Mouse (Mus musculus): ENCODE data around the gene Pnmal1. TPM values are rescaled to one million over a fixed set of nuclear protein-coding genes. Genes with fewer than 3 reads are reported as not detected.

The Pnmal1 gene
- polyA plus RNA-seq, 1 experiment from 2014 or later: 2.9 TPM

DNA sequence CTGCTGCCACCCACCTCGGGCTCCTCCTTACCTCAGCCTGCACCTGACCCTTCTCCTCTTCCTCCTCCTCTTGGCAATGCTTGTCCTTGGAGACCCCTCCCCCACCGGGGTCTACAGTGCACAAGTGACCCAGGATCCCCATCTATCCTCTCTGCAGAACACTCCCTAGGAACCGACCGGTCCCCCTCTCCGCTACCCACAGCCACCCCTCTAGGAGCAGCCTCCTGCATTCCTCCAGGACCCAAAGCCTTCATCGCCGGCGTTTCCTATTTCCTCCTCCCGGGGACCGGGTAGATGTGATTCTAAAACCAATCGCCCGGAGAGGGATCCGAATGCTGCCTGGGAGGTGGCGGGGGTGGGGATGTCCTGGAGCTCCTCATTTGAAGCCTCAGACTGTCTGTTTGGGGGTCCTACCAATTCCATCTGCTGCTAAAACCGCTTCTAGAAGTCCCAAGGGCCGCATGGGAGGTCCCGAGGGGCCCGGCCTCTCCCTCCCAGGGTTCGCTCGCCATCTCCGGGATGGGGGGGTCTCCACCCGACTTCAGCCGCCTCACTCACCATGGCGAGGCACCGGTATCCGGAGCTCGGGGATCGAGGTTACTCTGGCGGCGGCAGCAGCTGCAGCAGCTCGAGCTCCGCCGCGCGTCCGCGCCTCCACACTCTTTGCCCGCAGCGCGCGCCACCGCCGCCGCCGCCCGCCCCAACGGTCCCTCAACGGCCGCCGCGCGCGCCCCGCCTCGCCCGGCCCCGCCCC is 36.0 kb upstream of the Pnmal1 start:
- ATAC-seq: no peak
- peaks cover 40% of the 10 kb centered on the region for H3K4me1 ChIP-seq (ENCODE audit: control insufficient read depth, insufficient read depth, low read length)
- WGBS: under 1% methylated on average over 57 of the region's 57 CpGs
- peak overlapping the region; percentile 96 for H3K27ac ChIP-seq (ENCODE audit: low read length)
- H3K4me2 ChIP-seq (ENCODE audit: low read depth, low read length): peak overlapping the region; percentile 76
- no peaks in the 10 kb centered on the region for H3K9me3 ChIP-seq (ENCODE audit: control insufficient read depth, low read length)
- peak overlapping the region; percentile 72 for H3K4me3 ChIP-seq (ENCODE audit: low read length)
- peaks cover 10% of the 10 kb centered on the region; the same call in 1 of the 2 replicates for H3K36me3 ChIP-seq (ENCODE audit: control insufficient read depth, insufficient read depth, low read length)
- no peaks in the 10 kb centered on the region for H3K27me3 ChIP-seq (replicated peaks; ENCODE audit: control insufficient read depth, insufficient read depth, low read length)
- peak overlapping the region; percentile 96 for H3K9ac ChIP-seq (ENCODE audit: low read depth, low read length)

DNA sequence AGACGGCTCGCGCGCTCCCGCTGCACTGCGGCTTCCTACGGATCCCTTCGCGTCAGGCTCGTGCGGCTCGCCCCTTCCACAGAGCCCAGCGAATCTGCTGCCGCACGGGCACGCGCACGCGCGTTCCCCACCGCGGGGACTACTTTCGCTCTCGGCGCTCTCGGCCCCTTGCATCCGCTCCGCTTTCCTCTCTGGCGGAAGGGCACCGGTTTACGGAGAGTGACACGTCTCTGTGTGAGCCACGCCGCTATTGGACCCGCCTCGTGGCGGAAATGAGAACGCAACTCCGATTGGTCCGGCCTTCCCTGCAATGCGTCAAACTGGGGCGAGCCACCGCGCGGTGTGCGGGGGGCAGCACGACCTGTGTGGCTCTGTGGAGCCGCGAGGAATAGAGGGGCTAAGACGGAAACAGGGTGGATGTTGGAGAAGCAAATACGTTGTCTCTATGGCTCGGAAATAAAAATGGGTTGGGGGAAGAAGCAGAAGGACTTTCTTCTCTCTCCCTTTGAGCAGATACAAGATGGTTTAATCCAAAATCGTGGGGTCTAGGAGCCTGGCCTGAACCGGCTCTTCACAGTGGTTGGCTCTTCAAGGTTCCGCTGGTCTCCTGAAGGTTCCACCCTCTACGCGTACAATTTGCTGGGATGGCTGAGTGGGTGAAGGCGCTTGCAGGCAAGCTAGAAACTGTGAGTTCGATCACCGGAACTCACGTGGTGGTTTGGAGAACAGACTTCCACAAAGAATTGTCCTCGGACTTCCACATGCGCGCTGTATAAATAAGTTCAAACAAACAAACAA is 35.2 kb upstream of the Pnmal1 start, which contains the start of gene Calm3:
TSS of gene Calm3 (minus strand) at position 78 of the 798 bp plus-strand sequence.
- 2% methylated on average over 64 of the region's 64 CpGs for WGBS
- no peaks in the 10 kb centered on the region for H3K27me3 ChIP-seq (replicated peaks; ENCODE audit: control insufficient read depth, insufficient read depth, low read length)
- peaks cover 34% of the 10 kb centered on the region for H3K4me1 ChIP-seq (ENCODE audit: control insufficient read depth, insufficient read depth, low read length)
- H3K9ac ChIP-seq (ENCODE audit: low read depth, low read length): peak within 1 kb of the TSS; percentile 96
- H3K4me3 ChIP-seq (ENCODE audit: low read length): peak within 1 kb of the TSS; percentile 72
- H3K4me2 ChIP-seq (ENCODE audit: low read depth, low read length): peak within 1 kb of the TSS; percentile 76
- peak; percentile 91 for ATAC-seq
- H3K9me3 ChIP-seq (ENCODE audit: control insufficient read depth, low read length): no peaks in the 10 kb centered on the region
- peak within 1 kb of the TSS; percentile 96 for H3K27ac ChIP-seq (ENCODE audit: low read length)
- H3K36me3 ChIP-seq (ENCODE audit: control insufficient read depth, insufficient read depth, low read length): peaks cover 9% of the 10 kb centered on the region; the same call in 1 of the 2 replicates

- no peaks in the 10 kb centered on the region for H3K9me3 ChIP-seq (ENCODE audit: control insufficient read depth, low read length)
- no peak overlapping the region for H3K9ac ChIP-seq (ENCODE audit: low read depth, low read length)
- no peak overlapping the region for H3K4me2 ChIP-seq (ENCODE audit: low read depth, low read length)
- ATAC-seq: no peak
- no peaks in the 10 kb centered on the region for H3K4me1 ChIP-seq (ENCODE audit: control insufficient read depth, insufficient read depth, low read length)
- WGBS: 44% methylated on average over 2 of the region's 2 CpGs
- no peak overlapping the region for H3K4me3 ChIP-seq (ENCODE audit: low read length)
- H3K27me3 ChIP-seq (replicated peaks; ENCODE audit: control insufficient read depth, insufficient read depth, low read length): no peaks in the 10 kb centered on the region
- no peak overlapping the region for H3K27ac ChIP-seq (ENCODE audit: low read length)
- H3K36me3 ChIP-seq (ENCODE audit: control insufficient read depth, insufficient read depth, low read length): no peaks in the 10 kb centered on the region
Measured at GRCm38 (mm10) chr7:16928341-16928740, 31.1 kb upstream of the Pnmal1 start.

- no peaks in the 10 kb centered on the region for H3K27me3 ChIP-seq (replicated peaks; ENCODE audit: control insufficient read depth, insufficient read depth, low read length)
- H3K9ac ChIP-seq (ENCODE audit: low read depth, low read length): no peak overlapping the region
- no peak overlapping the region for H3K4me2 ChIP-seq (ENCODE audit: low read depth, low read length)
- H3K36me3 ChIP-seq (ENCODE audit: control insufficient read depth, insufficient read depth, low read length): no peaks in the 10 kb centered on the region
- no peaks in the 10 kb centered on the region for H3K4me1 ChIP-seq (ENCODE audit: control insufficient read depth, insufficient read depth, low read length)
- no peak overlapping the region for H3K4me3 ChIP-seq (ENCODE audit: low read length)
- no peaks in the 10 kb centered on the region for H3K9me3 ChIP-seq (ENCODE audit: control insufficient read depth, low read length)
- WGBS: 13% methylated on average over 1 of the region's 1 CpGs
- 0 out of 2 replicates have a peak, but pooled peaks have one; percentile 12 for ATAC-seq
- H3K27ac ChIP-seq (ENCODE audit: low read length): no peak overlapping the region
Measured at GRCm38 (mm10) chr7:16930850-16931249, 28.6 kb upstream of the Pnmal1 start.

DNA sequence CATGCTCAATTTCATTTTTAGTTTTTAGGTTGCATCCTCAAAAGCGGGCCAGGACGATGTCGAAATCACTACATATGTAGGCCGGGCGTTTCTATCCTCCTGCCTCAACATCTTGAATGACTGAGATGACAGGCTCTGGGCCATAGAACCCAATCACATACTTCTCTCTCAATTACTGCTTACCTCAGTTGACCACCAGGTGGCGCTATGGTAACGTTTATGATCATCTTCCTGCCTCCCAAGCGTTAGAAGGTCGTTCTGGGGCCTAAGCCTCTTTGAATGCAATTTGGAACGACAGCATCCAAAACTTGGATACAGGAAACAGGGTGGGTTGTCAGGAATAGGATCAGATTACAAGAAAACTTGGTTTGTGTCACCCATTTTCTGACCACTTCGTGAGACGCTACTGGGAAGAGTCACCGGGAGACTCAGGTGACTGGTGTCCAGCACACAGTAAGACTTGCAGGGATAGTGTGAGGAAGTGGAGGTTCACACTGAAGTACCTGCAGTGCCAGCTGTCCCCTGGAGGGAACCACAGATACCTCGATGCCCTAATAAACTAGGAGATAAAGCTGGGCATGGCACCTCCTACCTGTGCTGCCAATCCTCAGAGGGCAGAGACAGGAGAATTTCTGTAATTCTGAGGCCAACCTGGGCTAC is 27.4 kb upstream of the Pnmal1 start:
- H3K9ac ChIP-seq (ENCODE audit: low read depth, low read length): no peak overlapping the region
- H3K36me3 ChIP-seq (ENCODE audit: control insufficient read depth, insufficient read depth, low read length): no peaks in the 10 kb centered on the region
- H3K27me3 ChIP-seq (replicated peaks; ENCODE audit: control insufficient read depth, insufficient read depth, low read length): no peaks in the 10 kb centered on the region
- no peaks in the 10 kb centered on the region for H3K4me1 ChIP-seq (ENCODE audit: control insufficient read depth, insufficient read depth, low read length)
- ATAC-seq: peak; percentile 76
- H3K9me3 ChIP-seq (ENCODE audit: control insufficient read depth, low read length): no peaks in the 10 kb centered on the region
- H3K4me2 ChIP-seq (ENCODE audit: low read depth, low read length): no peak overlapping the region
- 20% methylated on average over 14 of the region's 14 CpGs for WGBS
- H3K4me3 ChIP-seq (ENCODE audit: low read length): no peak overlapping the region
- no peak overlapping the region for H3K27ac ChIP-seq (ENCODE audit: low read length)

GRCm38 (mm10) chr7:16932704-16933577 is 26.5 kb upstream of the Pnmal1 start:
- Histone ChIP-seq H3K9ac (ENCODE audit: low read depth, low read length) (no peak overlapping the region), H3K27me3 (replicated peaks; ENCODE audit: control insufficient read depth, insufficient read depth, low read length) (no peaks in the 10 kb centered on the region), H3K4me2 (ENCODE audit: low read depth, low read length) (no peak overlapping the region), H3K9me3 (ENCODE audit: control insufficient read depth, low read length) (no peaks in the 10 kb centered on the region), H3K36me3 (ENCODE audit: control insufficient read depth, insufficient read depth, low read length) (no peaks in the 10 kb centered on the region), H3K4me1 (ENCODE audit: control insufficient read depth, insufficient read depth, low read length) (no peaks in the 10 kb centered on the region), H3K27ac (ENCODE audit: low read length) (no peak overlapping the region), H3K4me3 (ENCODE audit: low read length) (no peak overlapping the region)
- WGBS: 46% methylated on average over 14 of the region's 14 CpGs
- no peak for ATAC-seq

DNA sequence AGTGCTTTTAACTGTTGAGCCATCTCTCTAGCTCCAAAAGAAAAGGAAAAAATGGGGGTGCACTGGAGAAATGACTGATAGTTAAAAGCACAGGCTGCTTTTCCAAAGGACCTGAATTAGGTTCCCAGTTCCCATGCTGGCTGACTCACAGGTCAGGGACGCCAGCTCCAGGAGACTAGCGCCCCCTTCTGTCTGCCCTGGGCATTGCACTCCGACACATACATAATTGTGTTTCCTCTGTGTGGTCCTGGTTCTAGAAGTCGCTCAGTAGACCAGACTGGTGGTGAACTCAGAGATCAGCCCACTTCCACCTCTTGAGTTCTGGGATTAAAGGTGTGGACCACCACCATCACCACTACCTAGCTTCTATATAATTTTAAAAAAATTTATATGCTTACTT is 22.2 kb upstream of the Pnmal1 start:
- Histone ChIP-seq H3K4me2 (ENCODE audit: low read depth, low read length) (no peak overlapping the region), H3K27ac (ENCODE audit: low read length) (no peak overlapping the region), H3K9ac (ENCODE audit: low read depth, low read length) (no peak overlapping the region), H3K4me1 (ENCODE audit: control insufficient read depth, insufficient read depth, low read length) (peaks cover 2% of the 10 kb centered on the region; the same call in 1 of the 2 replicates), H3K4me3 (ENCODE audit: low read length) (no peak overlapping the region), H3K9me3 (ENCODE audit: control insufficient read depth, low read length) (no peaks in the 10 kb centered on the region), H3K36me3 (ENCODE audit: control insufficient read depth, insufficient read depth, low read length) (no peaks in the 10 kb centered on the region), H3K27me3 (replicated peaks; ENCODE audit: control insufficient read depth, insufficient read depth, low read length) (no peaks in the 10 kb centered on the region)
- no peak for ATAC-seq
- 46% methylated on average over 4 of the region's 4 CpGs for WGBS

GRCm38 (mm10) chr7:16938117-16938791 is 21.2 kb upstream of the Pnmal1 start:
- no peak overlapping the region for H3K4me2 ChIP-seq (ENCODE audit: low read depth, low read length)
- no peaks in the 10 kb centered on the region for H3K27me3 ChIP-seq (replicated peaks; ENCODE audit: control insufficient read depth, insufficient read depth, low read length)
- peak; percentile 32; the same call in 1 of the 2 replicates for ATAC-seq
- H3K27ac ChIP-seq (ENCODE audit: low read length): no peak overlapping the region
- H3K4me1 ChIP-seq (ENCODE audit: control insufficient read depth, insufficient read depth, low read length): peaks cover 2% of the 10 kb centered on the region; the same call in 1 of the 2 replicates
- no peak overlapping the region for H3K4me3 ChIP-seq (ENCODE audit: low read length)
- 68% methylated on average over 17 of the region's 17 CpGs for WGBS
- no peaks in the 10 kb centered on the region for H3K36me3 ChIP-seq (ENCODE audit: control insufficient read depth, insufficient read depth, low read length)
- H3K9ac ChIP-seq (ENCODE audit: low read depth, low read length): no peak overlapping the region
- no peaks in the 10 kb centered on the region for H3K9me3 ChIP-seq (ENCODE audit: control insufficient read depth, low read length)

Measured in intestine, embryonic 16.5 days (tissue).